Mouse (Mus musculus) spleen, postnatal 10 days (tissue): ENCODE results near the gene Dnajb7.

Experiments
- DNase-seq, 2 experiments: peaks; one replicate each; pipeline ENCODE4 v3.0.0; 2021 to 2022; ENCODE audit warnings: low spot score in 2 of 2

Gene Dnajb7

GRCm38 (mm10) chr15:81365246-81365645 lies 42.9 kb downstream of the Dnajb7 start:
- DNase-seq, result no peak

GRCm38 (mm10) chr15:81364271-81364670 lies 43.8 kb downstream of the Dnajb7 start:
- no peak for DNase-seq

- no peak for DNase-seq
Measured at GRCm38 (mm10) chr15:81362501-81362900, 45.6 kb downstream of the Dnajb7 start.

- DNase-seq, result peak; percentile 15 to 16
Measured at GRCm38 (mm10) chr15:81361417-81362015, 46.6 kb downstream of the Dnajb7 start.

GRCm38 (mm10) chr15:81361022-81361404 lies 47.1 kb downstream of the Dnajb7 start:
- no peak for DNase-seq

GRCm38 (mm10) chr15:81360345-81361021 lies 47.6 kb downstream of the Dnajb7 start, which contains the start of gene Slc25a17:
Slc25a17 (minus strand) TSS chr15:81360812.
- peak; percentile 84 to 97 for DNase-seq

- no peak for DNase-seq
Measured at GRCm38 (mm10) chr15:81359421-81359820, 48.7 kb downstream of the Dnajb7 start.

- no peak for DNase-seq
Measured at GRCm38 (mm10) chr15:81358943-81359342, 49.2 kb downstream of the Dnajb7 start.

- DNase-seq, result no peak
Measured at GRCm38 (mm10) chr15:81356946-81357345, 51.2 kb downstream of the Dnajb7 start.
